8 mouse cellular contexts compared by ENCODE assay signal in the genomic region with DNA sequence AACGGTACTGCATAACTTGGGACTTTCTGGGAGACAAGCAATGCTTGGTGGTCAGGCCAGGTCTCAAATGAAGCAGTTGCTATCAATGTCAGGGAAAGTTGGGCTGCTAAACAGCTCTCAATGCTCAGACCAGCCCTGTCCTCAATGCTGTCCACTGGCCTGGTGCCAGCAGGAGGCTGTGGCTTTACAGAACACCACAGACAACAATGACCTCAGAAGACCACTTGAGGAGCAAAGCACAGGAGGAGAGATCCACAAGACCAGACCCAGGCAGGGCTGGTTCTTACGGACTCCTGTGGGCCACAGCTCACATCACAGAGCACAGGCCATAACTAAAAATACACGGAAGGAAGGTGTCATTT. TPM values are rescaled to one million over a fixed set of nuclear protein-coding genes. Genes with fewer than 3 reads are reported as not detected.
DNase-seq lines count a peak whose midpoint lies in the region; ATAC-seq lines count a peak whose summit lies in the region.

No protein-coding gene starts in this region.

- no peak for ATAC-seq in cerebellum, adult (ENCODE audit: insufficient number of reproducible peaks, low FRiP score, low TSS enrichment)
- no peak for ATAC-seq in midbrain, embryonic 14.5 days (ENCODE audit: low FRiP score, low TSS enrichment)
- ATAC-seq in limb, embryonic 15.5 days (ENCODE audit: insufficient number of reproducible peaks, low FRiP score, low TSS enrichment, low read depth), result no peak

- peaks cover 11% of the 10 kb centered on the region; the same call in 1 of the 2 replicates for H3K4me1 ChIP-seq in midbrain, embryonic 14.5 days (ENCODE audit: control insufficient read depth, insufficient read depth, low read length)
- peaks cover 10% of the 10 kb centered on the region; the same call in 1 of the 2 replicates for H3K4me1 ChIP-seq in midbrain, embryonic 10.5 days
- H3K4me1 ChIP-seq in limb, embryonic 15.5 days, result peaks cover 28% of the 10 kb centered on the region

- WGBS in midbrain, embryonic 14.5 days, result 80% methylated on average over 3 of the region's 3 CpGs
- WGBS in midbrain, embryonic 10.5 days, result 79% methylated on average over 3 of the region's 3 CpGs
- WGBS in limb, embryonic 15.5 days, result 43% methylated on average over 3 of the region's 3 CpGs

- no peak overlapping the region for H3K9ac ChIP-seq in midbrain, embryonic 14.5 days (replicated peaks; ENCODE audit: low read length)
- H3K9ac ChIP-seq in limb, embryonic 15.5 days, result no peak overlapping the region

- H3K36me3 ChIP-seq in midbrain, embryonic 14.5 days (ENCODE audit: control insufficient read depth, insufficient read depth, low read length), result peaks cover 23% of the 10 kb centered on the region; the same call in 1 of the 2 replicates
- H3K36me3 ChIP-seq in midbrain, embryonic 10.5 days, result peaks cover 56% of the 10 kb centered on the region
- H3K36me3 ChIP-seq in limb, embryonic 15.5 days, result peaks cover 32% of the 10 kb centered on the region

- H3K4me2 ChIP-seq in midbrain, embryonic 14.5 days (ENCODE audit: low read length), result no peak overlapping the region
- H3K4me2 ChIP-seq in limb, embryonic 15.5 days, result no peak overlapping the region

- H3K9me3 ChIP-seq in midbrain, embryonic 14.5 days (ENCODE audit: control insufficient read depth, low read length), result no peaks in the 10 kb centered on the region
- no peaks in the 10 kb centered on the region for H3K9me3 ChIP-seq in midbrain, embryonic 10.5 days (replicated peaks)
- H3K9me3 ChIP-seq in limb, embryonic 15.5 days, result no peaks in the 10 kb centered on the region

- no peaks in the 10 kb centered on the region for H3K27me3 ChIP-seq in midbrain, embryonic 14.5 days (ENCODE audit: control insufficient read depth, insufficient read depth, low read length)
- no peaks in the 10 kb centered on the region for H3K27me3 ChIP-seq in midbrain, embryonic 10.5 days (ENCODE audit: low read depth, poor library complexity, severe bottlenecking)
- H3K27me3 ChIP-seq in limb, embryonic 15.5 days, result no peaks in the 10 kb centered on the region

- intact Hi-C loops in heart, postnatal 10 days (cut with DNase I), result no loop called here

- no peak overlapping the region for H3K27ac ChIP-seq in midbrain, embryonic 14.5 days (replicated peaks; ENCODE audit: low read depth, low read length)
- H3K27ac ChIP-seq in midbrain, embryonic 10.5 days (replicated peaks), result no peak overlapping the region
- H3K27ac ChIP-seq in limb, embryonic 15.5 days, result peak overlapping the region; percentile 81

- H3K4me3 ChIP-seq in midbrain, embryonic 14.5 days (replicated peaks; ENCODE audit: low read depth, low read length), result no peak overlapping the region
- H3K4me3 ChIP-seq in midbrain, embryonic 10.5 days, result no peak overlapping the region
- no peak overlapping the region for H3K4me3 ChIP-seq in limb, embryonic 15.5 days

- peak; percentile 46 to 59 for DNase-seq in cerebellum, adult 18-20 months
- DNase-seq in midbrain, embryonic 14.5 days, result peak; percentile 30
- no peak for DNase-seq in midbrain, embryonic 10.5 days (ENCODE audit: low spot score)
- DNase-seq in heart, postnatal 10 days, result peak; percentile 68 to 69
- DNase-seq in right cerebral cortex, adult 18-20 months, result no peak
- no peak for DNase-seq in urinary bladder, postnatal 4 days (ENCODE audit: low spot score in 2 of 2)

RNA-seq across cellular contexts. Expression of a gene that starts 59.3 kb away (rescaled TPM):
- 9.3 and 15.5 TPM in 2 replicates for polyA plus RNA-seq in midbrain, embryonic 14.5 days (2014; fragmentation: Nextera tagmentation; extraction: Ambion mirVana)
- polyA plus RNA-seq in midbrain, embryonic 10.5 days (2016; fragmentation: Nextera tagmentation; extraction: Ambion mirVana), result 23.1 and 25.0 TPM in 2 replicates
- 10 to 100 TPM; 35.5 to 46.0 TPM for total RNA-seq in heart, postnatal 10 days (2021)
- polyA plus RNA-seq in limb, embryonic 15.5 days (2015; fragmentation: Nextera tagmentation; extraction: Ambion mirVana), result 18.5 and 20.2 TPM in 2 replicates

Comparison
In these comparisons a context has a peak if more than half of its experiments do, and no peak if none do; other contexts are left out.
1. DNase-seq: peak in cerebellum, adult 18-20 months (2 of 2), midbrain, embryonic 14.5 days (single experiment) and heart, postnatal 10 days (2 of 2); none in midbrain, embryonic 10.5 days (single experiment), right cerebral cortex, adult 18-20 months (single experiment) and urinary bladder, postnatal 4 days (0 of 2).